Mouse (Mus musculus) stomach, postnatal 0 days (tissue): ENCODE data around the gene Myog.

Experiments used
- CTCF ChIP-seq: IDR thresholded peaks from 2 replicates; pipeline ENCODE4 v1.5.1; 2016; ENCODE audit warnings: antibody characterized with exemption, low read depth, mild to moderate bottlenecking, moderate library complexity
- EP300 ChIP-seq: optimal IDR thresholded peaks from 2 replicates; pipeline ENCODE3; 2016; ENCODE audit warnings: antibody characterized with exemption

DNA sequence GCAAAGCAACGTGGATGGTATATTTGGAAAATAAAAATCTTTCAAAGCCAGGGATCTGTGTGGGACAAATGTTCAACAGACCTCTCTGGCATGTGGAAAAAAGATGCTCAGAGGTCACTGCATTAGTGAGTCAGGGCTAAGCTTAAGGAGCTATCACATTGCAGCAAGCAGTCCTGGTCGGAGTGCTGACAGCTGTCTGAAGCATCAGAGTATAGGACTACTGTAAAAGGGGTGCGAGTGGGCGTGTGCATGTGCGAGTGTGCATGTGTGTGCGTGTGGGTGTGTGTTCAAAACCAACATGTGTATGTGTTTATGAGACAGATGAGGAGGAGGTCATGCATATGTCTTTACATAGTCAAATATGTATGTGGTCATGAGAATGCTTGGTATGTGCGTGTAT, 49.4 kb downstream of the Myog start:
- no peak for TF ChIP-seq CTCF
- TF ChIP-seq EP300, result no peak
